Mouse (Mus musculus) kidney, postnatal 36 days (tissue): ENCODE measurements around the gene Csrnp1.
A peak's percentile ranks its signal among the peaks of the same experiment; 100 is the strongest.

ENCODE experiments used
- DNase-seq, 2 experiments: peaks; one replicate each; pipeline ENCODE4 v3.0.0; 2021 to 2022; ENCODE audit warnings: mixed read lengths in 2 of 2

Csrnp1 gene

DNA sequence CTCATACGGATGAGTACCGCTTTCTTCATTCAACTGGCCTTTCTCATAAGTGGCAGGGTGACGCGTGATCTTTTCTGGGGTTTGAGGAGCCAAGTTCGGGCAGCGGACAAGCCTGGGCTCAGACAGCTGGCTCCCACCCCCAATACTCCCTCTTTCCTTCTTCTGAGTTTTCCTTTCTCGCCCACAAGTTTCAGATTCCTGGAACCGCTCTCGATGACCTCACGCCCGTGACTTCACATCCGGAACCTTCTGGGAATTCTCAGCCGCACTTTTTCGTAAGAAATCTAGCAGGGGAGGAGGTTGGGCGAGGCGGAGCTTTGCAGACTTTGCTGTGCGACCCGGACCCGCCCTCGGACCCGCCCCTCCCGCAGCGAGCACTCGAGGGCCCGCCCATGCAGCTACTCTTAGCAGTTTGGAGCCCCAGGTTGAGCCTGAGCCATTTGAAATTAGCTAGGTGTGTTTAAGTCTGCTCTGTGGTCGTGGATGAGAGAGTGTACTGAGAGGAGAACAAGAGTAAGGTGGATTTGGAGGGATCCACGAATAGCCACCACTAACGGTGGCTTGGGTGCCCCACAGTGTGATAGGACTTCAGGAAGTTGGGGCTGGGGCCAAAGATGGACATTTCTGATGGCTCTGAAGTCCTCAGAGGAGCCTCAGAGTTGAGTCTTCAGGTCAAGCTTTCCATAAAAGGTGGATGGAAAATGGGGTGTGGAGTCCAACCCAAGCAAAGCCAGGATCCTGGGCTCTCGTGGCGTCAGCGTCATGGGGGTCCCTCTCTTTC lies 17.7 kb upstream of the Csrnp1 start:
- DNase-seq = peak; percentile 96 to 97

DNA sequence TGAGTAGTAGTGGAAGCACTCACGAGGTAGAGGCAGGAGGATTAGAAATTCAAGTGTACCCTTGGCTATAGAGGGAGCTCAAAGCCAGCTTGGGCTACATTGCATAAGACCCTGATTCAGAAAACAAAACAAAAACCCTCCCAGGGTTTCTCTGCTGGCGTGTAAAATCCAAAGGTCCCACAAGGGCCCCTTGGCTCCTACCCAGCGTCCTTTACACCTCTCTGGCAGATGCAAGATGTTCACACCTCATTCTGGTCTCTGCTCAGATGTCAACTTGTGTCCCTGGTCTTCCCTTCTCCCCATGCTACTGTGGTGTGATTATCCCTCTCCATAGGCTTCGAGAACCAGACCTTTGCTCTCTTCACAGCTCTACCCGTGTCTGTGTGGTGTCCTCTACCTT lies 16.3 kb upstream of the Csrnp1 start:
- peak; percentile 73 to 76 for DNase-seq

GRCm38 (mm10) chr9:119999636-120000035 lies 15.2 kb upstream of the Csrnp1 start:
- DNase-seq = no peak

DNA sequence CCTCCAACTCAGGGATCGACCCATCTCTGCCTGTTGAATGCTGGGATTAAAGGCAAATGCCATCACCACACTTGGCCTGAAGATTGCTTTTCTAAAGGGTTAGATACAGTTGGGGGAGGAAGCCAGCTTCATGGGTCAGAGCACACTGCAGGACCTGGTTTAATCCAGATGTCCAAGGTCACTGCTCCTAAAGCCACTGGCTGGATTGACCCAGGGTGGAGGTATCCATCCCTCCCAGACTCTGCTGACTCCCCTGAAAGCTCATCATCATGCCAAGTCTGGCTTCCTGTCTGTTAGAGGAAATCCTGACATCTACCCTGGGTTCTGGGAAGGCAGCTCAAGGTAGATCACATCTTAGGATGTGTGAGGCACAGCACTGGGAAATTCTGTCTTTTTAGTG lies 14.3 kb upstream of the Csrnp1 start:
- DNase-seq = peak in 1 of 2 experiments; percentile 47

GRCm38 (mm10) chr9:119996080-119996479 lies 11.6 kb upstream of the Csrnp1 start:
- DNase-seq = no peak

- DNase-seq = no peak
These were observed 9.7 kb upstream of the Csrnp1 start for GRCm38 (mm10) chr9:119994207-119994606.

GRCm38 (mm10) chr9:119993092-119993844 lies 8.8 kb upstream of the Csrnp1 start:
- DNase-seq = no peak

GRCm38 (mm10) chr9:119991310-119991709 lies 6.9 kb upstream of the Csrnp1 start:
- DNase-seq = no peak

DNA sequence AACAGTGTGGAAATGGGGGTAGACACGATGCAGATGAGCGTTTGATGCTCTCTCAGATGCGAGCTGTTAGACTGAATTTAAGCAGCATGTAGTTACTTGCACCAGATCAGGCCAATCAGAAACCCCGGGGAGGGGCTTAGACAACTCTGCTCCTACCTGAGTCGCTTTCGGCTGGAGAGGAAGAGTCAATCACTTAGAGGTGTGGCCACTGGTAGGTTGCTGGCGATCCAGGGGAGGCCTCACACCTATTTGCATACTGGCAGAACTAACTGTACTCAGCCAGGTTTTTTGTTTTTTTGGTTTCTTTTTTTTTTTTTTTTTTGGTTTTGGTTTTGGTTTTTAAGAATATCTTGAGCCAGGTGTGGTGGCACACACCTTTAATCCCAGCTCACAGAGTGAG lies 3.8 kb upstream of the Csrnp1 start:
- DNase-seq = no peak

DNA sequence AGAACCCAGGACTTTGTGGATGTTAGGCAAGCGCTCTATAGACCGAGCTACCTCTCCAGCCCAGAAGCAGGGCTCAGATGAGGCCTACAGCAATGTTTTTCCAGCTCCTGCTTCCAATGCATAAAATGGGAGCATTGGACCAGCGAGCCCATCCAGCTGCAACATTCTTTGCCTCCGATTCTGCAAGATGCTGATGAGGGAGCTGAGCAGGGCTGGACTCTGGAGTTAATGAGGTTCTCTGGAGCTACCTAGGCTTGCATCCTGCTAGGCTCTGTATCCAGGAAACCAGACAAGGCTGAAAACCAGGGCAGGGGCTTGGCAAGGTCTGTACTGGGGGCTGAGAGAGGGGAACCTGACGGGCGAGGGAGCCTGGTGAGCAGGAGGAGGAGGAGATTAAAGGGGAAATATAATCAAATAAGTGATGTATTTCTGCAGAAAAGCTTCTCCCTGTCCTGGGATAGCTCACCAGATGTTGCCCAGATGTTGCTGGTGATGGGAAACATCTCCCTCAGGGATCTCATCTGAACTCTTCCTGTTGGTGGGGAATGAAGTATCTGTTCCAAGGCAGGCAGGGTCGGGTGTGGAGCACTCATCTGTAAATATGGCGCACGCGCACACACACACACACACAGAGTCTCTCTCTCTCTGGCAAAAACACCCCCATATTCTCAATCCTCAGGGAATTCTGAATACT lies 1.6 kb upstream of the Csrnp1 start:
- DNase-seq = no peak

DNA sequence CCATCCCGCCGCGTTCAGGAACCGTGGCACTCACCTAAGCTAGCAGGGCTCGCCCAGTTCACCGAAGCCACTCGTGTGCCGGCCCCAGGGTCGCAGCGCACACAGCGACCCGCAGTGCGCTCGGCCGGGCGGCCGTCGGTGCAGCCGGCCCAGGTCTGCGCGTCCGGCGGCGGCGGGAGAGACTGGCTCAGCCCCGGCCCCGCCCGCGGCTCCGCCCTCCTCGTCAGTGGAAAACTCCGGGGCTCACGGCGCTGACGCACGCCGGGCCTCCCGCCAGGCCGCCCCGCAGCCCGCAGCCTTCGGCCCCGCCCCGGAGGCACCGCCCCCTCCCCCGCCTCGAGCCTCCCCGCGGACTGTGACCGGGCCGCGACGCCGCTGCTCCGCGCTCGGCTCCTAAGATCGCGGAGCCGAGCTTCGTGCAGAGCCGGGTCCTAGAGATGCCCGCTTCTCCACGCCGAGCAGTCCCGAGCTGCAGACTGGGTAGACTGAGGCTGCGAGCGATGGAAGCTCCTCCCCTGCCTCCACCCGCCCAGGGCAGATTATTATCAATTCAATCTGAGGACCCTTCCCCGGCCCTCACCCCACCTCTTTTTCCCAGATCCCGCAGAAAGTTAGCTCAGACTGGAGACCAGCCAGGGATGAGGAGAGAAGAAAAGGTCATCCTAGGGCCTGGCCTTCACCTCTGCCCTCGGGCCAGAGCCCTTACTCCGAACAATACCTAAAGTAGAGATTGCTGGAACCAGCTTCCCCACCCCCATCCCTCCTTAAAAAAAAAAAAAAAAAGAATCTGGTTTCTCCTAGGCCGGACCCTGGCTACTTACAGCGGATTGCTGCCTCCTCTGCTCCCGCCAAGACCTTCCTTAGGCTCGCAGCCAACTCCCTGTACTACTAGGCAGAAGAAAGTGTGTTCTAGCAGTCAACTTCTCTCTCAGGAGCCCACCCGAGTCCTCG lies 598 bp downstream of the Csrnp1 start:
- DNase-seq = peak; percentile 95 to 99

DNA sequence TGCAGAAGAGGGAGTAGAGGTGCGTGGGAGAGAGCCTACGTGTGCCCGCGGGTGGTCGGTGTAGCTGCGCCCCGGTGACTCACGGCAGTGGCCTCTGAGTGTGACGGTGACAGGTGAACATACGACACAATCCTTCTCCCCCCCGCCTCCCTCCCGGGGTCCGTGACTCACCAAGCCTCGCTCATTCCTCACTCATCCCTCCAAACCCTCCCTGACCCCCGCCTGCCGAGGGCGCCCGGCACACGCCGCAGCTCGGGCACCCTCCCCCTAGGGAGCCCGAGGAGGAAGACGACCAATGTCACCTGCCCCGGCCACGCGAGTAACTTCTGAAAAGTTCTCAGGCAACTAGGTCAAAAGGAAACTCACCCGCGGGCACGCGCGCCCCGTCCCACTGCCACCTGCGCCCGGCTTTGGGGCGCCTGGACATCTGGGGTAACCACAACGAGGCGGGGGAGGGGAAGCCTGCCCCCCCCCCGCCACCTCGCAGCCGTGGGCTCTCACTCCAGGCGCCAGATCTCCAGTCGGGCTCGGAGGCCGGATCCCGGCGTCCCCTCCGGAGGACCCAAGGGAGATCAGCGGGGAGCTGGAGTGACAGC lies 1.4 kb downstream of the Csrnp1 start:
- DNase-seq = peak; percentile 64 to 71

DNA sequence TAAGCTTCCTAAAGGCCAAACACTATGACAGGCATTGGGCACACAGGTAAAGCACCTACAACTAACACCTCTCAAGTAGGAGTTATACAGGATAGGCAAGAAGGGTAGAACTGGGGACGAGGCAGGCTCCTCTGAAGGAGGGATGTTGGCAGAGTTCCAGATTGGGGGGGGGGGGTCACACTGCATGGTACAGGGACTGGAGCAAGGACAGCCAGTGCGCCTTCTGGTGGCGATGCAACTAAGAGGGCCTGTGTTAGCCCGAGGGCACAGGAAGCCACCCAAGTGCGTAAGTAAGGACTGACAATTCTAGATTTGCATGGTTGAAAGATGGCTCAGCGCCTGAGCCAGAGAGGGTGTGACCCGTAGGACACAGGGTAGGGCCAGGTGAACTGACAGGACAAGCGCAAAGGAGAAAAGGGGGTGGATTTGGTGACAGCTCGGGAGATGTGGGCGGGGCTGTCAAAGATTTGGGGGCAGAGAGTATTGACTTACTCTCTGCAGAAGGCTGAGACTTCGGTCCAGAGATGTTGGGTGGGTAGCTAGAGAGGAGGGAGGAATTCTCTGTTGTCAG lies 2.1 kb downstream of the Csrnp1 start:
- peak; percentile 80 to 81 for DNase-seq

- DNase-seq = peak; percentile 84 to 92
These were observed 3.0 kb downstream of the Csrnp1 start for GRCm38 (mm10) chr9:119981183-119982179.

GRCm38 (mm10) chr9:119980770-119981182 lies 3.7 kb downstream of the Csrnp1 start:
- DNase-seq = peak; percentile 69 to 85

DNA sequence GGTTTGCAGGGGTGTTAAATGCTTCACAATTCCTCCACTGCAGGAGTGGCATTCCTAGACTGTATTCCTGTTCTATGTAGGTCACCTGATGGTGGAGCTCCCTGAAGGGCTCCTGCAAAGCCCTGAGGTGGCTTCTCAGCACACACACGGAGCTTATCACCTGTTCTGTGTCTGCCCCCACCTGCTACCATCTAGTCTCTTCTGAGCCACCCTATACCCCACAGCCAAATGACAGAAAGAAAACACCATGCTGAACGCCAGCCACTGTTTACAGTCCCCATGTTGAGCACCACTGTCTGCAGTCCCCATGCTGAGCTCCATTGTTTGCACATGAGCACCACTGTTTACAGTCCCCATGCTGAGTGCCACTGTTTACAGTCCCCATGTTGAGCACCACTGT lies 4.7 kb downstream of the Csrnp1 start:
- DNase-seq = no peak

DNA sequence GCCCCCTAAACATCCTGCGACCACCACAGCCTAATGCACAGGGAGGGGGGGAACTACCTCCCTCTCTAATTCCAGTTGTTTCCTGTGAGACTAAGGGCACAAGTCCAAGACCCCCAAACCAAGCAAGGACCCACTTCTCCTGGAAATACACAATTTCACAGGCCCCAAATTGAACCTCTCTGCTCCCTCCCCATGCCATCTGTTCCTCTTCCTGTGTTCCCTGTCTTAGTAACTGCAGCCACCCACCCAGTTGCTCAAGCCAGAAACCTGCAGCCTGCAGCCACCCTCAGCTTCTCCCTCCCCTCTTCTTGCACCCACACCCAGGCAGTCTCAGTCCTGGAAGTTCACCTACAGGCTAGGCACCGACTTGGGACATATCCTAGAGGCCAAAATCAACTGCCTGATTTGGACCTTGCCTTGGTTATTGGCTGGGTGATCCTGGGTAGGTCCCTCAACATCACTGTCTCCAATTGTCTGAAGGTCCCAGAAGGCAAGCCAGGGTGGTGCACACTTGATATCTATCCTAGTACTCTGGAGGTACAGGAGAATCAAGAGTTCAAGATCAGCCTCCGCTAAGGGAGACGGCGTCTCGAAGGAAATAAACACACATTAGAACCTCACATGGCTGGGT lies 5.5 kb downstream of the Csrnp1 start:
- DNase-seq = no peak

GRCm38 (mm10) chr9:119978151-119978810 lies 6.2 kb downstream of the Csrnp1 start:
- peak in 1 of 2 experiments; percentile 45 for DNase-seq

- peak; percentile 66 to 77 for DNase-seq
These were observed 6.8 kb downstream of the Csrnp1 start for GRCm38 (mm10) chr9:119977557-119978060.
